Mouse (Mus musculus): ENCODE results near the gene Txndc5. TPM values are rescaled to one million over a fixed set of nuclear protein-coding genes. Genes with fewer than 3 reads are reported as not detected.

Txndc5 gene
- polyA plus RNA-seq (2012; rRNA removed) = 38.7 and 41.8 TPM in 2 replicates

GRCm38 (mm10) chr13:38528687-38529294 lies at the start of gene Txndc5:
TSS of gene Txndc5 (minus strand) at chr13:38528824.
- no peak for DNase-seq
- Histone ChIP-seq H3K27ac (ENCODE audit: insufficient read depth, low read length) (peak within 1 kb of the TSS; percentile 20; the same call in 1 of the 2 replicates), H3K27me3 (ENCODE audit: control insufficient read depth, insufficient read depth, low read length) (no peaks in the 10 kb centered on the region), H3K4me3 (replicated peaks; ENCODE audit: insufficient read depth, low read depth, low read length) (peak within 1 kb of the TSS; percentile 64), H3K4me1 (ENCODE audit: control insufficient read depth, insufficient read depth, low read length) (no peaks in the 10 kb centered on the region; the same call in 1 of the 2 replicates)
- TF ChIP-seq POLR2A (IDR thresholded peaks at IDR 0.05; ENCODE audit: borderline replicate concordance, insufficient read depth, low read length) (no peak), CTCF (IDR thresholded peaks at IDR 0.05; ENCODE audit: borderline replicate concordance, insufficient read depth, low read depth, low read length) (no peak)
- WGBS = 38% methylated on average over 9 of the region's 9 CpGs

GRCm38 (mm10) chr13:38574668-38575067 lies 46.0 kb upstream of the Txndc5 start:
- DNase-seq = no peak
- Histone ChIP-seq H3K27ac (ENCODE audit: insufficient read depth, low read length) (no peak overlapping the region), H3K27me3 (ENCODE audit: control insufficient read depth, insufficient read depth, low read length) (no peaks in the 10 kb centered on the region), H3K4me3 (replicated peaks; ENCODE audit: insufficient read depth, low read depth, low read length) (no peak overlapping the region), H3K4me1 (ENCODE audit: control insufficient read depth, insufficient read depth, low read length) (no peaks in the 10 kb centered on the region)
- no peak for TF ChIP-seq POLR2A (IDR thresholded peaks at IDR 0.05; ENCODE audit: borderline replicate concordance, insufficient read depth, low read length)
- no peak for TF ChIP-seq CTCF (IDR thresholded peaks at IDR 0.05; ENCODE audit: borderline replicate concordance, insufficient read depth, low read depth, low read length)
- 50% methylated on average over 3 of the region's 3 CpGs for WGBS

- H3K4me3 ChIP-seq (replicated peaks; ENCODE audit: insufficient read depth, low read depth, low read length) = no peak overlapping the region
- TF ChIP-seq CTCF (IDR thresholded peaks at IDR 0.05; ENCODE audit: borderline replicate concordance, insufficient read depth, low read depth, low read length) (no peak), POLR2A (IDR thresholded peaks at IDR 0.05; ENCODE audit: borderline replicate concordance, insufficient read depth, low read length) (no peak)
- DNase-seq = no peak
- no peaks in the 10 kb centered on the region for H3K27me3 ChIP-seq (ENCODE audit: control insufficient read depth, insufficient read depth, low read length)
- no peak overlapping the region for H3K27ac ChIP-seq (ENCODE audit: insufficient read depth, low read length)
- no peaks in the 10 kb centered on the region for H3K4me1 ChIP-seq (ENCODE audit: control insufficient read depth, insufficient read depth, low read length)
- WGBS = 95% methylated on average over 1 of the region's 1 CpGs
These were observed 44.7 kb upstream of the Txndc5 start for GRCm38 (mm10) chr13:38573281-38573680.

- WGBS = 81% methylated on average over 4 of the region's 4 CpGs
- H3K27ac ChIP-seq (ENCODE audit: insufficient read depth, low read length) = no peak overlapping the region
- TF ChIP-seq CTCF (IDR thresholded peaks at IDR 0.05; ENCODE audit: borderline replicate concordance, insufficient read depth, low read depth, low read length) (no peak), POLR2A (IDR thresholded peaks at IDR 0.05; ENCODE audit: borderline replicate concordance, insufficient read depth, low read length) (no peak)
- H3K27me3 ChIP-seq (ENCODE audit: control insufficient read depth, insufficient read depth, low read length) = no peaks in the 10 kb centered on the region
- H3K4me1 ChIP-seq (ENCODE audit: control insufficient read depth, insufficient read depth, low read length) = no peaks in the 10 kb centered on the region
- no peak for DNase-seq
- H3K4me3 ChIP-seq (replicated peaks; ENCODE audit: insufficient read depth, low read depth, low read length) = no peak overlapping the region
These were observed 36.6 kb upstream of the Txndc5 start for GRCm38 (mm10) chr13:38565245-38565644.

GRCm38 (mm10) chr13:38554611-38555010 lies 26.0 kb upstream of the Txndc5 start:
- Histone ChIP-seq H3K27me3 (ENCODE audit: control insufficient read depth, insufficient read depth, low read length) (no peaks in the 10 kb centered on the region), H3K4me3 (replicated peaks; ENCODE audit: insufficient read depth, low read depth, low read length) (no peak overlapping the region), H3K4me1 (ENCODE audit: control insufficient read depth, insufficient read depth, low read length) (no peaks in the 10 kb centered on the region), H3K27ac (ENCODE audit: insufficient read depth, low read length) (no peak overlapping the region)
- 81% methylated on average over 11 of the region's 11 CpGs for whole genome bisulfite sequencing
- no peak for DNase-seq
- no peak for TF ChIP-seq CTCF (IDR thresholded peaks at IDR 0.05; ENCODE audit: borderline replicate concordance, insufficient read depth, low read depth, low read length)
- no peak for TF ChIP-seq POLR2A (IDR thresholded peaks at IDR 0.05; ENCODE audit: borderline replicate concordance, insufficient read depth, low read length)

- 75% methylated on average over 3 of the region's 3 CpGs for WGBS
- H3K27ac ChIP-seq (ENCODE audit: insufficient read depth, low read length) = no peak overlapping the region
- no peaks in the 10 kb centered on the region for H3K4me1 ChIP-seq (ENCODE audit: control insufficient read depth, insufficient read depth, low read length)
- no peak overlapping the region for H3K4me3 ChIP-seq (replicated peaks; ENCODE audit: insufficient read depth, low read depth, low read length)
- TF ChIP-seq CTCF (IDR thresholded peaks at IDR 0.05; ENCODE audit: borderline replicate concordance, insufficient read depth, low read depth, low read length) (no peak), POLR2A (IDR thresholded peaks at IDR 0.05; ENCODE audit: borderline replicate concordance, insufficient read depth, low read length) (no peak)
- H3K27me3 ChIP-seq (ENCODE audit: control insufficient read depth, insufficient read depth, low read length) = no peaks in the 10 kb centered on the region
- DNase-seq = no peak
These were observed 25.6 kb upstream of the Txndc5 start for GRCm38 (mm10) chr13:38554210-38554609.

- Histone ChIP-seq H3K27me3 (ENCODE audit: control insufficient read depth, insufficient read depth, low read length) (no peaks in the 10 kb centered on the region), H3K27ac (ENCODE audit: insufficient read depth, low read length) (no peak overlapping the region), H3K4me1 (ENCODE audit: control insufficient read depth, insufficient read depth, low read length) (no peaks in the 10 kb centered on the region), H3K4me3 (replicated peaks; ENCODE audit: insufficient read depth, low read depth, low read length) (no peak overlapping the region)
- no peak for TF ChIP-seq CTCF (IDR thresholded peaks at IDR 0.05; ENCODE audit: borderline replicate concordance, insufficient read depth, low read depth, low read length)
- TF ChIP-seq POLR2A (IDR thresholded peaks at IDR 0.05; ENCODE audit: borderline replicate concordance, insufficient read depth, low read length) = no peak
- no peak for DNase-seq
- WGBS = 80% methylated on average over 5 of the region's 5 CpGs
These were observed 20.1 kb upstream of the Txndc5 start for GRCm38 (mm10) chr13:38548681-38549080.

GRCm38 (mm10) chr13:38547717-38548116 lies 19.1 kb upstream of the Txndc5 start:
- Histone ChIP-seq H3K27me3 (ENCODE audit: control insufficient read depth, insufficient read depth, low read length) (no peaks in the 10 kb centered on the region), H3K27ac (ENCODE audit: insufficient read depth, low read length) (no peak overlapping the region), H3K4me3 (replicated peaks; ENCODE audit: insufficient read depth, low read depth, low read length) (no peak overlapping the region), H3K4me1 (ENCODE audit: control insufficient read depth, insufficient read depth, low read length) (no peaks in the 10 kb centered on the region)
- no peak for DNase-seq
- TF ChIP-seq CTCF (IDR thresholded peaks at IDR 0.05; ENCODE audit: borderline replicate concordance, insufficient read depth, low read depth, low read length) = no peak
- TF ChIP-seq POLR2A (IDR thresholded peaks at IDR 0.05; ENCODE audit: borderline replicate concordance, insufficient read depth, low read length) = no peak
- WGBS = 87% methylated on average over 5 of the region's 5 CpGs
